Mouse (Mus musculus) spleen, postnatal 36 days (tissue): Measurements from ENCODE around the gene Txndc11.

Experiments
- DNase-seq, 2 experiments: peaks; one replicate each; pipeline ENCODE4 v3.0.0; 2022; ENCODE audit warnings: low spot score in 2 of 2, mixed read lengths in 1 of 2

Gene Txndc11

GRCm38 (mm10) chr16:11104905-11105304, 29.5 kb downstream of the Txndc11 start:
- DNase-seq, result no peak

GRCm38 (mm10) chr16:11097301-11097700, 37.1 kb downstream of the Txndc11 start:
- DNase-seq, result no peak

- DNase-seq, result no peak
Observed at GRCm38 (mm10) chr16:11093717-11094386, 40.6 kb downstream of the Txndc11 start.

- DNase-seq, result peak; percentile 69 to 74
Observed at GRCm38 (mm10) chr16:11092523-11092922, 41.9 kb downstream of the Txndc11 start.

GRCm38 (mm10) chr16:11092061-11092460, 42.4 kb downstream of the Txndc11 start:
- no peak for DNase-seq

GRCm38 (mm10) chr16:11090836-11091570, 43.4 kb downstream of the Txndc11 start:
- DNase-seq, result peak; percentile 79 to 84

- no peak for DNase-seq
Observed at GRCm38 (mm10) chr16:11086856-11087588, 47.4 kb downstream of the Txndc11 start.

- DNase-seq, result no peak
Observed at GRCm38 (mm10) chr16:11086299-11086698, 48.2 kb downstream of the Txndc11 start.

- no peak for DNase-seq
Observed at GRCm38 (mm10) chr16:11084181-11084580, 50.3 kb downstream of the Txndc11 start.

- no peak for DNase-seq
Observed at GRCm38 (mm10) chr16:11078216-11078869, 56.1 kb downstream of the Txndc11 start.

GRCm38 (mm10) chr16:11077601-11078201, 56.7 kb downstream of the Txndc11 start:
- DNase-seq, result peak; percentile 89 to 93

- DNase-seq, result peak in 1 of 2 experiments; percentile 52
Observed at GRCm38 (mm10) chr16:11073060-11073459, 61.4 kb downstream of the Txndc11 start.

- no peak for DNase-seq
Observed at GRCm38 (mm10) chr16:11072454-11072853, 62.0 kb downstream of the Txndc11 start.

GRCm38 (mm10) chr16:11071887-11072286, 62.6 kb downstream of the Txndc11 start:
- DNase-seq, result peak; percentile 79 to 83

GRCm38 (mm10) chr16:11071176-11071575, 63.3 kb downstream of the Txndc11 start:
- no peak for DNase-seq

- peak; percentile 71 to 73 for DNase-seq
Observed at GRCm38 (mm10) chr16:11069710-11070420, 64.6 kb downstream of the Txndc11 start.

- no peak for DNase-seq
Observed at GRCm38 (mm10) chr16:11069271-11069670, 65.2 kb downstream of the Txndc11 start.

GRCm38 (mm10) chr16:11068666-11069065, 65.8 kb downstream of the Txndc11 start:
- DNase-seq, result no peak

- DNase-seq, result no peak
Observed at GRCm38 (mm10) chr16:11066833-11067191, 67.6 kb downstream of the Txndc11 start.

GRCm38 (mm10) chr16:11066029-11066832, 68.2 kb downstream of the Txndc11 start, which contains the start of gene Litaf:
Gene Litaf, minus strand, starts transcription at chr16:11066157.
- DNase-seq, result peak; percentile 98
